Mouse (Mus musculus) stomach, postnatal 0 days (tissue): Measurements from ENCODE around the gene Fam186a. TPM values are rescaled to one million over a fixed set of nuclear protein-coding genes. Genes with fewer than 3 reads are reported as not detected.

Experiments
- ATAC-seq: fragments of 200-750 bp; cut with Nextera tagmentation; 2 replicates; pipeline ENCODE4 v1.8.0; 2017; ENCODE audit not compliant: low FRiP score, low TSS enrichment
- DNase-seq: peaks from one replicate; pipeline ENCODE4 v3.0.0-alpha.2; 2016; ENCODE audit warnings: low spot score
- H3K27ac ChIP-seq: fragments of 300-500 bp; sonication (generic); replicated peaks from 2 replicates; pipeline ENCODE4 v1.5.1; 2014; ENCODE audit warnings: mild to moderate bottlenecking, control low read depth
- H3K27me3 ChIP-seq: fragments of 300-500 bp; sonication (generic); 2 replicates; pipeline ENCODE4 v1.6.1; 2014; ENCODE audit warnings: low read length; ENCODE audit not compliant: control insufficient read depth, insufficient read depth
- H3K36me3 ChIP-seq: fragments of 300-500 bp; sonication (generic); 2 replicates; pipeline ENCODE4 v1.6.1; 2014; ENCODE audit warnings: low read length, mixed read lengths; ENCODE audit not compliant: control insufficient read depth, insufficient read depth
- H3K4me1 ChIP-seq: fragments of 300-500 bp; sonication (generic); replicated peaks from 2 replicates; pipeline ENCODE4 v1.6.1; 2014; ENCODE audit warnings: antibody characterized with exemption; ENCODE audit not compliant: control insufficient read depth, insufficient read depth
- H3K4me2 ChIP-seq: fragments of 300-500 bp; sonication (generic); replicated peaks from 2 replicates; pipeline ENCODE4 v1.6.1; 2014; ENCODE audit warnings: low read depth, mild to moderate bottlenecking, control low read depth, moderate library complexity
- H3K4me3 ChIP-seq: fragments of 300-500 bp; sonication (generic); 2 replicates; pipeline ENCODE4 v1.5.1; 2014; ENCODE audit warnings: low read depth, low read length, control low read depth
- H3K9ac ChIP-seq: fragments of 300-500 bp; sonication (generic); 2 replicates; pipeline ENCODE4 v1.6.1; 2014; ENCODE audit warnings: mild to moderate bottlenecking, low read length, control low read depth, mixed read lengths
- H3K9me3 ChIP-seq: fragments of 300-500 bp; sonication (generic); 2 replicates; pipeline ENCODE4 v1.6.1; 2016; ENCODE audit warnings: low read length; ENCODE audit not compliant: control insufficient read depth
- CTCF ChIP-seq: IDR thresholded peaks from 2 replicates; pipeline ENCODE4 v1.5.1; 2016; ENCODE audit warnings: antibody characterized with exemption, low read depth, mild to moderate bottlenecking, moderate library complexity
- EP300 ChIP-seq: optimal IDR thresholded peaks from 2 replicates; pipeline ENCODE3; 2016; ENCODE audit warnings: antibody characterized with exemption
- WGBS: fragments of 180-500 bp; shearing (Covaris S2); extraction: QIAGEN DNeasy Blood & Tissue Kit; methylation state at CpG from one replicate; pipeline ENCODE4 v1.1.7; 2014; 5-methylcytosine and 5-hydroxymethylcytosine counted together
- polyA plus RNA-seq: library from polyadenylated mRNA; unstranded; fragments of >200 nt; fragmentation: Nextera tagmentation; extraction: Ambion mirVana; gene quantifications from 2 replicates; pipeline ENCODE4 v1.2.1, GENCODE M21; 2015

Fam186a gene
- polyA plus RNA-seq, result 0.06 TPM in 1 of 2 replicates, not detected in the other

DNA sequence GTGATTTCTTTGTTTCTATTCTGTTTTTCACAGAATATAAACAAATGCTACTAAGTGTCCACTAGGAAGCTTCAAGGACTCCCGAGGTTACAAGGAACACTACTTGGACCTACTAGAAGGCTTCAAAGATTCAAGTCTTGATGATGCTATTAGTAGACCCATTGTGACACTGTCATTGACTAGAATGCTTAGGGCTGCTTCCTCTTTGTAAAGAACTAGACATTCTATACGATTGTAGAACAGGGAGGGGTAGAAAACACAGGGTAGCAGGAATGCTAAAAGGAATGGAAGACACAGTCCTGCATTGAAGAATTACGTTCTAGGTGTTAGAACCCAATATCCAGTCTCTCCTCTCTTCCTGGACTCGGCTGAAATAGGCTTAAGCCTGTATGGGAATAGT is at the start of gene Fam186a:
TSS of gene Fam186a (minus strand) at position 101 of the 400 bp plus-strand sequence.
- DNase-seq (no peak), ATAC-seq (no peak)
- Histone ChIP-seq H3K27ac (no peak within 1 kb of the TSS), H3K27me3 (no peaks in the 10 kb centered on the region), H3K4me2 (no peak within 1 kb of the TSS), H3K36me3 (no peaks in the 10 kb centered on the region), H3K9me3 (no peaks in the 10 kb centered on the region), H3K9ac (no peak within 1 kb of the TSS), H3K4me3 (no peak within 1 kb of the TSS), H3K4me1 (no peaks in the 10 kb centered on the region)
- TF ChIP-seq EP300 (no peak), CTCF (no peak)
- WGBS, result 76% methylated on average over 4 of the region's 4 CpGs

DNA sequence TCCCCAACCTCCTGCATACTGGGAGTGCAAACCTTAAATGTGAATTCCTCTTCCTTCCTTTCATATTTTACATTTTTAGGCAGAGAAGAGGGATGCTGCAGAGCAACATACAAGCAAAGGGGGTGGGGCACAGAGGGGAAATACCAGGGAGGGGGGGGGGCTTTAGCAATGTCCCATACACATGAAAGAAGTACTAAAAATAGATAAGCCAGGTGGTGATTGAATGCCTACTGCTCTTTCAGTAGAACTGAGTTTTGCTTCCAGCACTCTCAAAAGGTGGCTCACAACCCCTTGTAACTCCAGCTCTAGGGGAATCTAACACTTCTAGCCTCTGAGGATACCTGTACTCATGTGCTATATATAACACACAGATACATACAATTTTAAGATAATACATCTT is 39.3 kb upstream of the Fam186a start:
- H3K36me3 ChIP-seq, result peaks cover 21% of the 10 kb centered on the region; the same call in 1 of the 2 replicates
- ATAC-seq, result no peak
- TF ChIP-seq EP300 (no peak), CTCF (no peak)
- no peaks in the 10 kb centered on the region for H3K9me3 ChIP-seq
- H3K9ac ChIP-seq, result no peak overlapping the region
- no peak for DNase-seq
- H3K4me1 ChIP-seq, result no peaks in the 10 kb centered on the region
- H3K4me2 ChIP-seq, result no peak overlapping the region
- H3K27ac ChIP-seq, result no peak overlapping the region
- no peaks in the 10 kb centered on the region for H3K27me3 ChIP-seq
- no peak overlapping the region for H3K4me3 ChIP-seq

DNA sequence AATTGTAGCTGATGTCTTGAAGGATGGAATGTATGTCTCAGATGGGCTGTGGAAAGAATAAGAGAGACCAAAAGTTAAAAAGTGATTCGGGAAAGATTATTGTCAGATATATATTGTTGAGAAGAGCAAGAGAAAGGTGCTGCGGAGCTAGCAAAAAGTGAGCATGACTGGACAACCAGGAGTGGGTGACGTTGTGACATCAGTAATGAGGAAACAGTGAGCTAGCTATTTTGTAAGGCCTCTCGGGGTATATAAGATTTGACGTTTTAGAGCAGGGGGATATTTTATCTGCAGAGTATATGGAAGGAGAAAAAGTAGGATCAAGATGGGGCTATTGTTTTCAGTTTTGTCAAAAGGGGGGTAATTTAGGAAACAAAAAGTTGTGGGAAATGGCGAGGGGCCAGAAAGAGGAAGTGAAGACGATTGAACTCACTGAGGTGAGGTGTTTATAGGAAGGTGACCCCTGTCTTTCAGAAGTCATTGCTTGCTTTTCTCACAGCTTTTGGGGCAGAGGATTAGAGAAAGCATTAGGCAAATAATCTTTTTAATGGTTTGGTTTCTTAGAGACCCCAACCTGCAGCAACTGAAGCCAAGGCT is 37.9 kb upstream of the Fam186a start:
- peaks cover 22% of the 10 kb centered on the region; the same call in 1 of the 2 replicates for H3K36me3 ChIP-seq

DNA sequence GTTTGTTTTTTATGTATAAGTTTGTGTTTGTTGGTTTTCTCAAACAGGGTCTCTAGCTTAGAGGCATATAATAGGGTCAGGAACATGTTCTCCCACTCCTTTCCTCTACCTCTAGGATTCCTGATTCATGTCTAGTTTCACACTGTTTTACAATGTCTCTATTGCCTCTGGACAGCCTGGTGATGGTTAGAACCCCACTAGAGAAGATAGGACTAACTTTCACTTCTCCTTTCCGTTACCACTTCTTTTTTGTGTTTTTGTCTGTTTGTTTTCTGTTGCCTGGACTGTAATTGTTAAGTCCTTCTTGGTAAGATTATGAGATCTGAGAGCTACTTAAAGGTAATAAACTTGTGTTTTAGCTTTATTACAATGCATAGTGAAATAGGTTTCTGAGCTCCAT is 32.5 kb upstream of the Fam186a start:
- H3K9me3 ChIP-seq, result no peaks in the 10 kb centered on the region
- 98% methylated on average over 1 of the region's 1 CpGs for WGBS
- DNase-seq (no peak), ATAC-seq (no peak)
- H3K9ac ChIP-seq, result no peak overlapping the region
- no peak overlapping the region for H3K4me2 ChIP-seq
- H3K27me3 ChIP-seq, result no peaks in the 10 kb centered on the region
- no peak overlapping the region for H3K4me3 ChIP-seq
- TF ChIP-seq CTCF (no peak), EP300 (no peak)
- no peak overlapping the region for H3K27ac ChIP-seq
- no peaks in the 10 kb centered on the region for H3K4me1 ChIP-seq
- peaks cover 17% of the 10 kb centered on the region; the same call in 1 of the 2 replicates for H3K36me3 ChIP-seq

More for the DNA sequence above, 37.9 kb upstream of the Fam186a start:
- Histone ChIP-seq H3K9me3 (no peaks in the 10 kb centered on the region), H3K4me1 (no peaks in the 10 kb centered on the region), H3K27me3 (no peaks in the 10 kb centered on the region), H3K27ac (no peak overlapping the region), H3K9ac (no peak overlapping the region), H3K4me3 (no peak overlapping the region), H3K4me2 (no peak overlapping the region)
- no peak for DNase-seq
- 79% methylated on average over 7 of the region's 7 CpGs for WGBS
- ATAC-seq, result no peak
- TF ChIP-seq CTCF (no peak), EP300 (no peak)

DNA sequence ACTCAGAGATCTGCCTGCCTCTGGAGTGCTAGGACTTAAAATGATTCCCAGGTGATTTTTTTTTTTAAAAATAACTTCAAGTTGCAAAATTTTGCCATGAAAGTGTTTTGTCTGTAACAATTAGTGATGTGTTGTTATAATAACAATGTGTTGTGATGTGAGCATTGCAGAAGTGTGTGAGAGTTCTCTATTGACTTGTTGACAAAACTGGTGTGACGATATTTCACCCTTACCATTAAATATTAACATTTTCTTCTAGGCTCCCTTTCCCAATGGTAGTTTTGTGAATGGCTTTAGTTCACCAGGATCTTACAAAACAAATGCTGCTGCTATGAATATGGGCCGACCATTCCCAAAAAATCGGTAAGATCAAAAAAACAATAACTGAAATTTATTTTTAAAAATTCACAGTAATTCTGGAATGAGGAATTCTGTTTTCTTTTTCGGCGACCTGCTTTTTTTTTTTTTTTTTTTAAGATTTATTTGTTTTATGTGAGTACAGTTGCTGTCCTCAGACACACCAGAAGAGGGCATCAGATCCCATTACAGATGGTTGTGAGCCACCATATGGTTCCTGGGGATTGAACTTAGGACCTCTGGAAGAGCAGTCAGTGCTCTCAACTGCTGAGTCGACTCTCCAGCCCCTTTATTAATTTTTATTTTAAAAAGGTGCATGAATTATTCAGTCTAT is 30.4 kb upstream of the Fam186a start:
- 91% methylated on average over 6 of the region's 6 CpGs for WGBS
- Histone ChIP-seq H3K4me3 (no peak overlapping the region), H3K9me3 (no peaks in the 10 kb centered on the region), H3K27ac (no peak overlapping the region), H3K4me2 (no peak overlapping the region), H3K9ac (no peak overlapping the region), H3K36me3 (peaks cover 16% of the 10 kb centered on the region), H3K4me1 (no peaks in the 10 kb centered on the region), H3K27me3 (no peaks in the 10 kb centered on the region)
- DNase-seq, result no peak
- no peak for TF ChIP-seq EP300
- no peak for ATAC-seq

DNA sequence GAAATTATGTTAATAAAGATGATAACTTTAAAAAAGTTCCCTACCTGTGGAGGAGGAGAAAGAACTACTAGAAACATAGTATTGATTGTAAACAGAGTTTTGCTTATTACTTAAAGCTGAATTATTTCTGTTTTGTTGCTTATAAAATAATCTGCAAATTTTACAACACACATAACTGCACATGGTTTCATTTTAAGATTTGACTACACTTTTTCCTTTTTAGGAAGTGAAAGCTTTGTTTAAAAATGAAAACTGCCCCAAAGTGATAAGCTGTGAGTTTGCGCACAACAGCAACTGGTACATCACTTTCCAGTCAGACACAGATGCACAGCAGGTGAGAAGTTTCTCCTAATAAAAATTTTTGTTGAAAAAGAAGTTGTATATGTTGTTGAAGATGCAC is 26.2 kb upstream of the Fam186a start:
- H3K27ac ChIP-seq, result no peak overlapping the region
- ATAC-seq (no peak), DNase-seq (no peak)
- H3K27me3 ChIP-seq, result no peaks in the 10 kb centered on the region
- 95% methylated on average over 1 of the region's 1 CpGs for WGBS
- H3K9me3 ChIP-seq, result no peaks in the 10 kb centered on the region
- peaks cover 14% of the 10 kb centered on the region for H3K36me3 ChIP-seq
- H3K4me2 ChIP-seq, result no peak overlapping the region
- TF ChIP-seq EP300 (no peak), CTCF (no peak)
- no peak overlapping the region for H3K9ac ChIP-seq
- no peaks in the 10 kb centered on the region for H3K4me1 ChIP-seq
- H3K4me3 ChIP-seq, result no peak overlapping the region
